ENCODE assay signal across 9 mouse cellular contexts in the genomic region with DNA sequence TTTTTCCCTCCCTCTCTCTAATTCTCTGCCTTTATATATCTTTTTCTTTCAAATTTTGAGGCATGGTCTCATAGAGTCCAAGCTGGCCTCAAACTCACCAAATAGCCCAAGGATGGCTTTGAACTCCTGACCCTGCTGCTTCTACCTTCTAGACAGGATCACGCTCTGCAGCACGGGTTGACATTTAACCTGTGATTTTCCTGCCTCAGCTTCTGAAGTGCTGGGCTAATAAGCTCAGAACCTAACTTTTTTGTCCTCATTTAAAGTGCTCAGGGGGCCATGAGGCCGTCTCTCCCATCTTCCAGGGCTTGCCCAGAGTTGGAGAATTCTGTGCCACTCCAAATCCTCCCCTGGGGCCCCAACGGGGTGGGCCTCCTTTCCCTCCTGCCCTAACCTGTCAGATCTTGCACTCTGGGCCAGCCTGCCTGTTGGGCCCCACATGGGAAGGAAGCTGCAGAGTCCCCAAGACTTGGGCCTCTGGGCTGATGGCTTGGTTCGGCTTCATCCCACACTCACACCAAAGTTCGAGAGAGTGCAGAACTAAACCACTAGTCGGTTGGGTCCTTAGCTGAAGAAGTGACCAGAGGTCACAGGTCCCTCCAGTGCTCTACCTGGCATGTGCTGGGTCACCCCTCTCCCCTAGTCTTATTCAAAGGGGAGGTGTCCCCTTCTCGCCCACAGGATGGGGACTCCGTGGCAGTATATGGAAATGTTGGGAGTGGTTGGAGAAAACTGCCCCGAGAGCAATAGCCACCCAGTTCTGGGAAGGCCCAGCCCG. TPM values are rescaled to one million over a fixed set of nuclear protein-coding genes. Genes with fewer than 3 reads are reported as not detected.
DNase-seq lines count a peak whose midpoint lies in the region; ATAC-seq and TF ChIP-seq lines count a peak whose summit lies in the region.
"Had no signal": no experiment of that assay in that cellular context is flagged by ENCODE, and none has a peak within 500 bp of the region (broad histone marks: within the 10 kb centered on the region; RNA-seq: fewer than 3 reads in every experiment).

No protein-coding gene starts in this region.

- H3K27ac ChIP-seq in layer of hippocampus, adult 2 months = peak overlapping the region; percentile 98; the same call in 1 of the 2 replicates
- H3K27ac ChIP-seq in embryonic facial prominence, embryonic 12.5 days = peak overlapping the region; percentile 98
- H3K27ac ChIP-seq in hindbrain, embryonic 16.5 days (ENCODE audit: low read depth, low read length) = peak overlapping the region; percentile 77

- no peaks in the 10 kb centered on the region for H3K27me3 ChIP-seq in embryonic facial prominence, embryonic 12.5 days
- H3K27me3 ChIP-seq in hindbrain, embryonic 16.5 days (replicated peaks; ENCODE audit: control insufficient read depth, insufficient read depth, low read length) = no peaks in the 10 kb centered on the region
- H3K27me3 ChIP-seq in myocyte (ENCODE audit: control insufficient read depth, insufficient read depth, insufficient read length) = no peaks in the 10 kb centered on the region

- no peak for ATAC-seq in embryonic facial prominence, embryonic 12.5 days (ENCODE audit: insufficient number of reproducible peaks, insufficient read depth, low FRiP score, low TSS enrichment)
- ATAC-seq in hindbrain, embryonic 16.5 days = no peak
- no peak for ATAC-seq in monocyte, adult 5-6 weeks (replicated peaks; ENCODE audit: insufficient number of reproducible peaks, low FRiP score, low TSS enrichment, poor library complexity, severe bottlenecking)

- H3K36me3 ChIP-seq in embryonic facial prominence, embryonic 12.5 days = no peaks in the 10 kb centered on the region
- H3K36me3 ChIP-seq in hindbrain, embryonic 16.5 days (ENCODE audit: control insufficient read depth, insufficient read depth, low read length) = no peaks in the 10 kb centered on the region
- H3K36me3 ChIP-seq in myocyte (ENCODE audit: control insufficient read depth, insufficient read depth) = no peaks in the 10 kb centered on the region

- peaks cover 32% of the 10 kb centered on the region for H3K79me2 ChIP-seq in myocyte (ENCODE audit: control insufficient read depth, insufficient read depth)

- TF ChIP-seq POLR2A in myocyte (IDR thresholded peaks at IDR 0.05; ENCODE audit: insufficient read length, low read depth) = no peak

- H3K4me3 ChIP-seq in layer of hippocampus, adult 2 months = no peak overlapping the region
- no peak overlapping the region; the same call in 1 of the 2 replicates for H3K4me3 ChIP-seq in embryonic facial prominence, embryonic 12.5 days
- no peak overlapping the region for H3K4me3 ChIP-seq in hindbrain, embryonic 16.5 days (ENCODE audit: low read length)
- H3K4me3 ChIP-seq in myocyte = peak overlapping the region; percentile 82

- no peak for DNase-seq in layer of hippocampus, adult 2 months (ENCODE audit: low spot score in 2 of 2)
- DNase-seq in layer of hippocampus, adult 18-20 months (ENCODE audit: low spot score in 2 of 2) = no peak
- no peak for DNase-seq in spleen, adult 18-20 months
- no peak for DNase-seq in right cerebral cortex, adult 18-20 months

- 37% methylated on average over 11 of the region's 11 CpGs for WGBS in embryonic facial prominence, embryonic 12.5 days
- WGBS in hindbrain, embryonic 16.5 days = 58% methylated on average over 11 of the region's 11 CpGs

- no peak overlapping the region for H3ac ChIP-seq in myocyte (ENCODE audit: control insufficient read depth, insufficient read length)

- peak overlapping the region; percentile 86 for H3K9ac ChIP-seq in embryonic facial prominence, embryonic 12.5 days
- H3K9ac ChIP-seq in hindbrain, embryonic 16.5 days (ENCODE audit: low read depth, low read length) = no peak overlapping the region

- TF ChIP-seq CTCF in layer of hippocampus, adult 2 months (conservative IDR thresholded peaks at IDR 0.05) = no peak

- peaks cover 60% of the 10 kb centered on the region for H3K4me1 ChIP-seq in embryonic facial prominence, embryonic 12.5 days
- H3K4me1 ChIP-seq in hindbrain, embryonic 16.5 days (ENCODE audit: control insufficient read depth, insufficient read depth, low read depth, low read length) = peaks cover 26% of the 10 kb centered on the region

- peak overlapping the region; percentile 94 for H3K4me2 ChIP-seq in embryonic facial prominence, embryonic 12.5 days (replicated peaks)
- no peak overlapping the region for H3K4me2 ChIP-seq in hindbrain, embryonic 16.5 days (ENCODE audit: low read length)
- H3K4me2 ChIP-seq in myocyte (ENCODE audit: low read depth) = peak overlapping the region; percentile 89

- H3K9me3 ChIP-seq in embryonic facial prominence, embryonic 12.5 days = no peaks in the 10 kb centered on the region
- H3K9me3 ChIP-seq in hindbrain, embryonic 16.5 days (ENCODE audit: control insufficient read depth, low read length) = no peaks in the 10 kb centered on the region

TF ChIP-seq in myocyte, 11 proteins besides CTCF, POLR2A, EP300 and RAD21:
- TF ChIP-seq MAX (IDR thresholded peaks at IDR 0.05; ENCODE audit: low read depth) = no peak
- TF ChIP-seq SRF (IDR thresholded peaks at IDR 0.05; ENCODE audit: control insufficient read depth, insufficient read length, low read depth) = no peak
- TF ChIP-seq TCF3 (IDR thresholded peaks at IDR 0.05; ENCODE audit: insufficient read length, low read depth) = no peak
- TF ChIP-seq MYOG (IDR thresholded peaks at IDR 0.05; ENCODE audit: control insufficient read depth in 1 of 3, insufficient read depth in 1 of 3, insufficient read length in 2 of 3, low read depth in 2 of 3) = no peak
- no peak for TF ChIP-seq USF1 (IDR thresholded peaks at IDR 0.05; ENCODE audit: low read depth)
- TF ChIP-seq REST (IDR thresholded peaks at IDR 0.05; ENCODE audit: insufficient read depth, insufficient read length) = no peak
- TF ChIP-seq TCF12 (IDR thresholded peaks at IDR 0.05; ENCODE audit: insufficient read depth, poor library complexity, severe bottlenecking) = no peak
- no peak for TF ChIP-seq E2F4 (IDR thresholded peaks at IDR 0.05; ENCODE audit: insufficient read depth)
- no peak for TF ChIP-seq CEBPB (IDR thresholded peaks at IDR 0.05; ENCODE audit: insufficient read depth, poor library complexity, severe bottlenecking)
- TF ChIP-seq POLR2AphosphoS2 (IDR thresholded peaks at IDR 0.05; ENCODE audit: insufficient read length, low read depth) = no peak
- TF ChIP-seq MYOD1 (IDR thresholded peaks at IDR 0.05; ENCODE audit: control insufficient read depth in 1 of 3, insufficient read length in 2 of 3, low read depth in 2 of 3) = no peak

RNA-seq across cellular contexts. Expression of a gene that starts 14.5 kb away (rescaled TPM):
- total RNA-seq in layer of hippocampus, adult 2 months (2021) = 1 to 10 TPM; 2.6 to 5.0 TPM
- 1 to 10 TPM; 2.3 to 2.7 TPM for total RNA-seq in layer of hippocampus, adult 18-20 months (2021)
- 5.4 and 7.2 TPM in 2 replicates for polyA plus RNA-seq in embryonic facial prominence, embryonic 12.5 days (2016; fragmentation: Nextera tagmentation; extraction: Ambion mirVana)
- polyA plus RNA-seq in hindbrain, embryonic 16.5 days (2015; fragmentation: Nextera tagmentation; extraction: Ambion mirVana) = 6.2 and 6.8 TPM in 2 replicates
- 1.2 TPM for polyA plus RNA-seq in myocyte (2012; fragmentation: generic; extraction: Trizol)
- not detected in 3 replicates for total RNA-seq in monocyte, adult 5-6 weeks (2017)
- polyA plus RNA-seq: erythroblast, embryonic 14.5 days had no signal

RNA-seq across cellular contexts. Expression of a gene that starts 37.3 kb away (rescaled TPM):
- total RNA-seq in layer of hippocampus, adult 2 months (2021) = 10 to 100 TPM; 18.0 to 19.3 TPM
- 10 to 100 TPM; 17.0 to 17.3 TPM for total RNA-seq in layer of hippocampus, adult 18-20 months (2021)
- polyA plus RNA-seq in embryonic facial prominence, embryonic 12.5 days (2016; fragmentation: Nextera tagmentation; extraction: Ambion mirVana) = 32.4 and 32.9 TPM in 2 replicates
- polyA plus RNA-seq in hindbrain, embryonic 16.5 days (2015; fragmentation: Nextera tagmentation; extraction: Ambion mirVana) = 16.2 and 22.2 TPM in 2 replicates
- polyA plus RNA-seq in myocyte (2012; fragmentation: generic; extraction: Trizol) = 12.7 TPM
- 11.8 to 12.1 TPM (median 11.9 TPM) in 3 replicates for total RNA-seq in monocyte, adult 5-6 weeks (2017)

RNA-seq across cellular contexts. Expression of a gene that starts 50.0 kb away (rescaled TPM):
- total RNA-seq in layer of hippocampus, adult 2 months (2021) = 100 to 1,000 TPM; 143 to 146 TPM
- total RNA-seq in layer of hippocampus, adult 18-20 months (2021) = 100 to 1,000 TPM; 132 to 136 TPM
- polyA plus RNA-seq in embryonic facial prominence, embryonic 12.5 days (2016; fragmentation: Nextera tagmentation; extraction: Ambion mirVana) = 322 and 341 TPM in 2 replicates
- 249 and 266 TPM in 2 replicates for polyA plus RNA-seq in hindbrain, embryonic 16.5 days (2015; fragmentation: Nextera tagmentation; extraction: Ambion mirVana)
- polyA plus RNA-seq in myocyte (2012; fragmentation: generic; extraction: Trizol) = 232 TPM
- total RNA-seq in monocyte, adult 5-6 weeks (2017) = 106 to 180 TPM (median 151 TPM) in 3 replicates

RNA-seq across cellular contexts. Expression of a gene that starts 51.7 kb away (rescaled TPM):
- total RNA-seq in layer of hippocampus, adult 2 months (2021) = 1 to 10 TPM; 2.1 to 2.9 TPM
- total RNA-seq in layer of hippocampus, adult 18-20 months (2021) = 1 to 10 TPM; 3.1 to 3.2 TPM
- polyA plus RNA-seq in embryonic facial prominence, embryonic 12.5 days (2016; fragmentation: Nextera tagmentation; extraction: Ambion mirVana) = 2.0 and 2.4 TPM in 2 replicates
- 2.7 and 2.9 TPM in 2 replicates for polyA plus RNA-seq in hindbrain, embryonic 16.5 days (2015; fragmentation: Nextera tagmentation; extraction: Ambion mirVana)
- polyA plus RNA-seq in myocyte (2012; fragmentation: generic; extraction: Trizol) = 0.24 TPM
- total RNA-seq in monocyte, adult 5-6 weeks (2017) = 1.8 to 2.1 TPM in 2 of 3 replicates, not detected in the other
- polyA plus RNA-seq: erythroblast, embryonic 14.5 days had no signal

RNA-seq across cellular contexts. Expression of a gene that starts 51.8 kb away (rescaled TPM):
- total RNA-seq in layer of hippocampus, adult 2 months (2021) = 10 to 100 TPM; 53.2 to 57.8 TPM
- total RNA-seq in layer of hippocampus, adult 18-20 months (2021) = 10 to 100 TPM; 57.4 to 61.0 TPM
- 27.5 and 29.2 TPM in 2 replicates for polyA plus RNA-seq in embryonic facial prominence, embryonic 12.5 days (2016; fragmentation: Nextera tagmentation; extraction: Ambion mirVana)
- polyA plus RNA-seq in hindbrain, embryonic 16.5 days (2015; fragmentation: Nextera tagmentation; extraction: Ambion mirVana) = 53.3 and 54.5 TPM in 2 replicates
- polyA plus RNA-seq in myocyte (2012; fragmentation: generic; extraction: Trizol) = 25.3 TPM
- 8.7 to 18.5 TPM (median 16.1 TPM) in 3 replicates for total RNA-seq in monocyte, adult 5-6 weeks (2017)
